Mouse (Mus musculus): ENCODE measurements around the gene Plcl1. TPM values are rescaled to one million over a fixed set of nuclear protein-coding genes. Genes with fewer than 3 reads are reported as not detected.

Gene Plcl1
- polyA plus RNA-seq, 1 experiment = not detected

DNA sequence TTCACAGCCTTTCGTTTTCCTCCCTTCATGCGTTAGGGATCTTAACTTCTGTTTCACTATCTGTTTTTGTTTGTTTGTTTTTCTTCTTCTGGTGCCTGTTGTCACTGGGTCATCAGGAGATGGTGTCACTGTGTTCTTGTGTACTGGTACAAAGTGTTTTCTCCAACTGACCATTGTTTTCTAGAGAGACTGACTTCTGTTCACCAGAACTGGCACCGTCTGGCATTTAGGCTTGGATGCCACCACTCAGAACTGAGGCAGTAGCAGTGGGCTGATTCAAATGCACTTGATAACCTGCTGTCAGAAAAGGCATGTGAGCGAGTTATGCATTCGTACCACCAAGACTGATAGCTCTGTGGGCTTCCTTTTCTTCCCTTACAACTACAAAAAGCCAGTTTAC is 342.8 kb downstream of the Plcl1 start:
- H3K9me3 ChIP-seq (ENCODE audit: control insufficient read depth, low read length) = no peaks in the 10 kb centered on the region
- H3K4me3 ChIP-seq (replicated peaks) = no peak overlapping the region
- no peak for TF ChIP-seq GATA1 (IDR thresholded peaks at IDR 0.05; ENCODE audit: low read length)
- TF ChIP-seq TAL1 (IDR thresholded peaks at IDR 0.05; ENCODE audit: low read length) = no peak
- H3K4me1 ChIP-seq (ENCODE audit: control insufficient read depth) = no peaks in the 10 kb centered on the region
- H3K27me3 ChIP-seq (ENCODE audit: control insufficient read depth) = no peaks in the 10 kb centered on the region
- no peaks in the 10 kb centered on the region for H3K36me3 ChIP-seq (ENCODE audit: control insufficient read depth)

DNA sequence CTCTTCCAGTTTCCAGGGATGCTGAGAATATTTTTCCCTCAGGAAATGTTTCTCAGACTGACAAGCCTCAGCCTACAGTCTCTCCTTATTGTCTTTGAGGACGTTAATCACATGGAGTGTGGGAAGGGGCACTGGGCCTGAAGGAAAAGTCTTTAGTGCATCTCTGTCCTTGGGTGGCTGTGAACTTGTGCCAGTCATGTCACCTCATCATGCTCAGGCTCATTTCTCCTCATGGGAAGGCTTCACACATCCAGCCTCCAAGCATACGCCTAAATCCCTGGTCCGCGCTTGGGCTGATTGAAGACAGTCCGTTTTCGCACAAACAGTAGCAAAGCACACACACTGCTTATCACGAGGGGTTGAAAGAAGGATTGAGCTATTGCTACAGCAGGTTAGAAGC is 344.0 kb downstream of the Plcl1 start:
- Histone ChIP-seq H3K4me3 (replicated peaks) (no peak overlapping the region), H3K4me1 (ENCODE audit: control insufficient read depth) (no peaks in the 10 kb centered on the region), H3K36me3 (ENCODE audit: control insufficient read depth) (no peaks in the 10 kb centered on the region), H3K27me3 (ENCODE audit: control insufficient read depth) (no peaks in the 10 kb centered on the region), H3K9me3 (ENCODE audit: control insufficient read depth, low read length) (no peaks in the 10 kb centered on the region)
- no peak for TF ChIP-seq TAL1 (IDR thresholded peaks at IDR 0.05; ENCODE audit: low read length)
- no peak for TF ChIP-seq GATA1 (IDR thresholded peaks at IDR 0.05; ENCODE audit: low read length)

DNA sequence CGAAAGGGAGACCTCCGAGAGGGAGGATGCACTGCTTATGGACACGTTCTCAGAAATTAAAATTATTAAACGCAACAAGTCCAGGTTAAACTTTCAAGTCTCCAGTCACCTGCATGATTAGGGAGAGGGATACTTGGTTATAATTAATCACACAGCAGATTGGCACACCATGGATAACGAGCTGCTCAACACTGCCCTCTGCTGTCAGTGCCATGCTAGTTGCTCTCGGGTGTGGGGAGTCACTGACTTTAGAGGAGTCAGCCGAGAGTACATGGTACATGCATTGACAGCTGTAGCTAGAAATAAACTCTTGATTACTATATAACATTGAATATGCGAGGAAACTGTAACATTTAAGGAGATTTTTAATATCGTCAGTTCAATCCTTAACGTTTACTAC is 350.0 kb downstream of the Plcl1 start:
- Histone ChIP-seq H3K4me1 (ENCODE audit: control insufficient read depth) (no peaks in the 10 kb centered on the region), H3K27me3 (ENCODE audit: control insufficient read depth) (no peaks in the 10 kb centered on the region), H3K4me3 (replicated peaks) (no peak overlapping the region), H3K36me3 (ENCODE audit: control insufficient read depth) (no peaks in the 10 kb centered on the region), H3K9me3 (ENCODE audit: control insufficient read depth, low read length) (no peaks in the 10 kb centered on the region)
- TF ChIP-seq TAL1 (IDR thresholded peaks at IDR 0.05; ENCODE audit: low read length) (no peak), GATA1 (IDR thresholded peaks at IDR 0.05; ENCODE audit: low read length) (no peak)

DNA sequence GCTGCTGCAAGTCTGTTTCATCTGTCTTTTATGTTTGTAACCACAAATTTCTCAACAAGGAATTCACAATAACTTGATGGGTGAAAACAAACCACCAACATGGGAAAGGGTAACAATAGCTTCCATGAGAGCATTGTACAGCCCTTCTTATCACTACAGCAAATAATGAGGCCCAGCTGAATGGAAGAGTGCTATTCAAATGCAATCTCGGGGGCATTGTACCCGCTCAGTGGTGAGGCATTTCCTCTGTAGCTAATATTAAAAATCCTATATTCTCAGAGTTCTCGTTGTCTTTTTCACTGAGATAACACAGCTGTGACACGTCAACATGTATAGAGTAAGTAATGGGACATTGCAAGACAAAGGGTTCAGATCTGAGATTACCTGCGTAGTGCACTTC is 356.6 kb downstream of the Plcl1 start:
- no peaks in the 10 kb centered on the region for H3K4me1 ChIP-seq (ENCODE audit: control insufficient read depth)
- H3K4me3 ChIP-seq (replicated peaks) = no peak overlapping the region
- H3K9me3 ChIP-seq (ENCODE audit: control insufficient read depth, low read length) = no peaks in the 10 kb centered on the region
- H3K27me3 ChIP-seq (ENCODE audit: control insufficient read depth) = no peaks in the 10 kb centered on the region
- no peaks in the 10 kb centered on the region for H3K36me3 ChIP-seq (ENCODE audit: control insufficient read depth)
- no peak for TF ChIP-seq GATA1 (IDR thresholded peaks at IDR 0.05; ENCODE audit: low read length)
- TF ChIP-seq TAL1 (IDR thresholded peaks at IDR 0.05; ENCODE audit: low read length) = no peak

DNA sequence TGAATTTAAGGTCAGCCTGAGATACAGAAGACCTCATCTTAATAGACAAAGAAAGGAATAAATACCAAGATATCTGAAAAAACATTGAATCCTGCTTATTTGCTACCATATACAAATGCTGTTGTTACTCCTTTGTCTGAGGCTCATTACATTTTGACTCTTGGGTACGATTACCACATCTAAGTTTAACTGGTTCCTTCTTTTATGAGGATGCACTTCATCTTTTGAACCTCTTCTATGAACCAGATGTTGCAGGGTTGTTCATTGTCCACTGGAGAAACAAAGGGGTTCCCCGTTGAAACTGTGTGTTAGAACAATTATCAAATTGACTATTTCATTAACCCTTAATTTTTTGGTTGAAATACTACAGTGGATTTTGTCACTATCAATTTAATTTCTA is 357.4 kb downstream of the Plcl1 start:
- no peaks in the 10 kb centered on the region for H3K27me3 ChIP-seq (ENCODE audit: control insufficient read depth)
- no peak overlapping the region for H3K4me3 ChIP-seq (replicated peaks)
- no peak for TF ChIP-seq TAL1 (IDR thresholded peaks at IDR 0.05; ENCODE audit: low read length)
- TF ChIP-seq GATA1 (IDR thresholded peaks at IDR 0.05; ENCODE audit: low read length) = no peak
- H3K36me3 ChIP-seq (ENCODE audit: control insufficient read depth) = no peaks in the 10 kb centered on the region
- no peaks in the 10 kb centered on the region for H3K4me1 ChIP-seq (ENCODE audit: control insufficient read depth)
- H3K9me3 ChIP-seq (ENCODE audit: control insufficient read depth, low read length) = no peaks in the 10 kb centered on the region

- Histone ChIP-seq H3K4me1 (ENCODE audit: control insufficient read depth) (no peaks in the 10 kb centered on the region), H3K27me3 (ENCODE audit: control insufficient read depth) (no peaks in the 10 kb centered on the region), H3K9me3 (ENCODE audit: control insufficient read depth, low read length) (no peaks in the 10 kb centered on the region), H3K36me3 (ENCODE audit: control insufficient read depth) (no peaks in the 10 kb centered on the region), H3K4me3 (replicated peaks) (no peak overlapping the region)
- TF ChIP-seq GATA1 (IDR thresholded peaks at IDR 0.05; ENCODE audit: low read length) = no peak
- no peak for TF ChIP-seq TAL1 (IDR thresholded peaks at IDR 0.05; ENCODE audit: low read length)
Observed at GRCm38 (mm10) chr1:55766743-55767142, 361.0 kb downstream of the Plcl1 start.

DNA sequence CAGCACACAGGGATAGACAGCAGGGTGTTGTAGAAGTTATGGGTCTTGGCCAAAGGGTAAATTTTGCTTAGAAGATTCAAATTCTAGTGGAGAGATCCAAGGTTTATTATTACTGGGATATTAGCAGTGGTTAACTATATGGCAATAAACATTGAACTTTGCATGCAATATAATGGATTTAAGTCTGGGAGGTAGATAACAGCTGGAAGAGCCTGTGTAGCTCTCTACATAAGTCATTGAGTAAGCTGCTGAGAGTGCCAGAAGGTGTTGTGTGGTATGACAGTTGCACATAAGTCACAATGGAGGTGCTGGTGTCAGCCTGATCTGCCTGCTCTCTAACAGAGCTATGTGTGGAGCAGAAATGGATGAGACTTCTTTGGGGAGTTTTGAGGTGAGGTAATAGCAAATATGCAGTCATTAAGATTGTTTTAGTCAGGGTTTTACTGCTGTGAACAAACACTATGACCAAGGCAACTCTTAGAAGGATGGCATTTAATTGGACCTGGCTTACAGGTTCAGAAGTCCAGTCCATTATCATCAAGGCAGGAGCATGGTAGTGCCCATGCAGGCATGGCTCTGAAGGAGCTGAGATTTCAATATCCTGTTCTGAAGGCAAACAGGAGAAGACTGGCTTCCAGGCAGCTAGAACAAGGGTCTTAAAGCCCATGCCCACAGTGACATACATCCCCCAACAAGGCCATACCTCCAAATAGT is 364.5 kb downstream of the Plcl1 start:
- Histone ChIP-seq H3K36me3 (ENCODE audit: control insufficient read depth) (no peaks in the 10 kb centered on the region), H3K4me3 (replicated peaks) (no peak overlapping the region), H3K4me1 (ENCODE audit: control insufficient read depth) (no peaks in the 10 kb centered on the region), H3K27me3 (ENCODE audit: control insufficient read depth) (no peaks in the 10 kb centered on the region), H3K9me3 (ENCODE audit: control insufficient read depth, low read length) (no peaks in the 10 kb centered on the region)
- TF ChIP-seq TAL1 (IDR thresholded peaks at IDR 0.05; ENCODE audit: low read length) = no peak
- no peak for TF ChIP-seq GATA1 (IDR thresholded peaks at IDR 0.05; ENCODE audit: low read length)

- no peaks in the 10 kb centered on the region for H3K27me3 ChIP-seq (ENCODE audit: control insufficient read depth)
- TF ChIP-seq GATA1 (IDR thresholded peaks at IDR 0.05; ENCODE audit: low read length) (no peak), TAL1 (IDR thresholded peaks at IDR 0.05; ENCODE audit: low read length) (no peak)
- H3K36me3 ChIP-seq (ENCODE audit: control insufficient read depth) = no peaks in the 10 kb centered on the region
- no peak overlapping the region for H3K4me3 ChIP-seq (replicated peaks)
- H3K9me3 ChIP-seq (ENCODE audit: control insufficient read depth, low read length) = no peaks in the 10 kb centered on the region
- H3K4me1 ChIP-seq (ENCODE audit: control insufficient read depth) = no peaks in the 10 kb centered on the region
Observed at GRCm38 (mm10) chr1:55792817-55793216, 387.1 kb downstream of the Plcl1 start.

Other genes starting within 250 kb of the Plcl1 start
- not detected in 2 replicates for gene Rftn2, start 179.1 kb upstream of the Plcl1 start, polyA plus RNA-seq (2012)
- 0.05 and 0.07 TPM in 2 replicates for gene Mars2, start 168.7 kb upstream of the Plcl1 start, polyA plus RNA-seq (2012)
- not detected in 2 replicates for gene Boll, start 42.5 kb upstream of the Plcl1 start, polyA plus RNA-seq (2012)

Measured in erythroblast, embryonic 14.5 days (primary cell).